Mouse (Mus musculus): ENCODE measurements around the gene Itm2c. TPM values are rescaled to one million over a fixed set of nuclear protein-coding genes. Genes with fewer than 3 reads are reported as not detected.

Gene Itm2c
- polyA plus RNA-seq, 1 experiment, result 861 TPM

DNA sequence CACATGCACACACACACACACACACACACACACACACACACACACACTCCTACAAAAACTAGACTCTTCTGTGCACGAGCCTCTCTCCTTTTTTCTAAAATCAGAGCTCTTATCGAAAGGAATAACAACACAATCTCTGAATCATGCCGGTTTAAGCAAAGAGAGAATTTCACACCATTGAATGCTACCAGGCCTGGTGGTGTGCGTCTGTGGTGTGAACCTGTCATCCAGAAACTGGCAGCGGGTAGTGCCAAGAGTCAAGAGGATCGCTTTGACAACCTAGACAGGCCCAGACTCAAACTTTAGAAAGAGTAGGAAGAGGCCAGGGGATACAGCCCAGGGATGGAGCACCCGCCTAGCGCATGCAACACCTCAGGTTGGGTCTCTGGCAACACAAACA lies 48.2 kb downstream of the Itm2c start:
- no peak overlapping the region for H3K4me3 ChIP-seq (ENCODE audit: insufficient read depth, low read length)

DNA sequence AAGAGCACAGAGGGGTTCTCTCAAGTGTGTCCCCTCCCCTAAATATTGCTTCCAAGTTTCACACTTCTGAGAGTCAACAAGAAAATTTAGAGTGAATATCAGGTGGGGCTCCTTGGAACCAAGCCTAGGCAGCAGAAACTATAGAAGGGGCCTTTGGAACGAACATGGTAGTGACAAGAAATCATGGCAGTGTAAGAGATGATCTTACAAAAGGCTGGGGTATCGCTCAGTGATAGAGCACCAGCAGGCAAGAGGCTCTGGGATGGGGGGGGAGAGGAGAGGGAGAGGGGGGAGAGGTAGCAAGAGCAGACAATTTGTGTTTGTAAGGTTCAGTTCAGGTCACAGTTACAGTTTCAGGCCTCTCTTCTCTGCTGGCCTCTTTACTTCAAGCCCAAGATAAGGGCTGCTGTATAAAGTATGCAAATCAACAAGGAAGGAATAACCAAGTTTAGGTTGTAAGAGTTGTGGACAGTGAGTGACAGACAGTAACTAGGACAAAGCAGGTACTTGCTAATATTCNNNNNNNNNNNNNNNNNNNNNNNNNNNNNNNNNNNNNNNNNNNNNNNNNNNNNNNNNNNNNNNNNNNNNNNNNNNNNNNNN lies 55.1 kb downstream of the Itm2c start:
- Histone ChIP-seq H3K4me1 (ENCODE audit: control insufficient read depth, insufficient read depth, low read length) (no peaks in the 10 kb centered on the region), H3K27ac (ENCODE audit: insufficient read depth, low read length) (no peak overlapping the region), H3K4me3 (ENCODE audit: insufficient read depth, low read length) (no peak overlapping the region)
- TF ChIP-seq POLR2A (IDR thresholded peaks at IDR 0.05; ENCODE audit: extremely low read depth, insufficient read depth, low read length) (no peak), CTCF (IDR thresholded peaks at IDR 0.05; ENCODE audit: extremely low read depth, insufficient read depth, low read length) (no peak)

More for the DNA sequence above, 48.2 kb downstream of the Itm2c start:
- H3K4me1 ChIP-seq (ENCODE audit: control insufficient read depth, insufficient read depth, low read length), result 0 out of 2 replicates have a peak, but pooled peaks cover 3% of the 10 kb centered on the region
- TF ChIP-seq CTCF (IDR thresholded peaks at IDR 0.05; ENCODE audit: extremely low read depth, insufficient read depth, low read length) (no peak), POLR2A (IDR thresholded peaks at IDR 0.05; ENCODE audit: extremely low read depth, insufficient read depth, low read length) (no peak)
- no peak overlapping the region for H3K27ac ChIP-seq (ENCODE audit: insufficient read depth, low read length)

DNA sequence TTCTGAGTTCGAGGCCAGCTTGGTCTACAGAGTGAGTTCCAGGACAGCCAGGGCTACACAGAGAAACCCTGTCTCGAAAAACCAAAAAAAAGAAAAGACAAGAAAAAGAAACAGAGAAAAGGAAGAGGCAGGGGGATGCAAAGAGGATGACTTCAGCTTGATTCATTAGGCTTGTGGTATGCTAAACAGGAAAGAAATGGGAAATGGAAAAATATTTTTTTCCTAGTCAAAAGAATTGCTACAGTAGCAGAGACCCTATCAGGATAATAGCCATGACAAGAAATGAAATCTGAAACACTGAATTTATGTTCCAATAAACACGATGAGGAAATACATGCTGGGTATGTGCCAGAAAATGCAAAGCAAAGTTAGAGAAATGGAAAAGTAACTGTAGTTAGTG lies 61.1 kb downstream of the Itm2c start:
- peaks cover 13% of the 10 kb centered on the region for H3K4me1 ChIP-seq (ENCODE audit: control insufficient read depth, insufficient read depth, low read length)
- no peak for TF ChIP-seq CTCF (IDR thresholded peaks at IDR 0.05; ENCODE audit: extremely low read depth, insufficient read depth, low read length)
- TF ChIP-seq POLR2A (IDR thresholded peaks at IDR 0.05; ENCODE audit: extremely low read depth, insufficient read depth, low read length), result no peak
- no peak overlapping the region for H3K27ac ChIP-seq (ENCODE audit: insufficient read depth, low read length)
- no peak overlapping the region for H3K4me3 ChIP-seq (ENCODE audit: insufficient read depth, low read length)

GRCm38 (mm10) chr1:85957290-85957689 lies 63.2 kb downstream of the Itm2c start:
- H3K4me3 ChIP-seq (ENCODE audit: insufficient read depth, low read length), result no peak overlapping the region
- H3K27ac ChIP-seq (ENCODE audit: insufficient read depth, low read length), result peak overlapping the region; percentile 48; the same call in 1 of the 2 replicates
- peaks cover 14% of the 10 kb centered on the region for H3K4me1 ChIP-seq (ENCODE audit: control insufficient read depth, insufficient read depth, low read length)
- TF ChIP-seq POLR2A (IDR thresholded peaks at IDR 0.05; ENCODE audit: extremely low read depth, insufficient read depth, low read length) (no peak), CTCF (IDR thresholded peaks at IDR 0.05; ENCODE audit: extremely low read depth, insufficient read depth, low read length) (no peak)

DNA sequence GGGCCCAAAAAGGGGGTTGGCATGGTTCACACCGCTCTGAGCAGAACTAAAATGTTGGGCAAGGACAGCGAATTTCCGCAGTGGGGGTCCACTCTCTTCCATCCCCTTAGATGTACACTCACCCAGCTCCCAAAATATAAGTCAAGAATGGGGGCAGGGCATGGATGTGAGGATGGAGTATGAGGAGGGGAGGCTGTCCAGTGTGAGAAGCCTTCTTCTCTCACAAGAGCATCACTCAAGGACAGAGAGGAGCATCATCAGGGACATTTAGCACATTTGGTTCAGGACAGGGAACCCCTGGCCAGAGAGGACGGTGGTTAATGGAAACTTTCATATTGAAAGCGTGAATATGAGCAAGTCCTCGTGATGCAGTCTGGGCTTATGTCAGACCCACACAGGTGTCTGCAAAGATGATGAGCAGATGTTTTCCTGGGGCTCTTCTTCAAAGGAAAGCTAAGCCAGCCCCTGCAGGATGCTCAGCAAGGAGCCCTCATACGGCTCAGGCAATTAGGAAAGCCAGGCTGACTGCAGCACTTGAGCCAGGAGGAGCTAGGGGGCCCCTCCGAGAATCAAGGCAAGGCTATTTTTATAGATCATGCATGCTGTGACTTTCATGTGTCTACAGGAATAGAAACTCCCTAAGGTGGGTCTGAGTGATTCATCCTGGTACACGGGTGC lies 64.0 kb downstream of the Itm2c start:
- no peak overlapping the region for H3K4me3 ChIP-seq (ENCODE audit: insufficient read depth, low read length)
- no peak for TF ChIP-seq POLR2A (IDR thresholded peaks at IDR 0.05; ENCODE audit: extremely low read depth, insufficient read depth, low read length)
- no peak for TF ChIP-seq CTCF (IDR thresholded peaks at IDR 0.05; ENCODE audit: extremely low read depth, insufficient read depth, low read length)
- peaks cover 14% of the 10 kb centered on the region for H3K4me1 ChIP-seq (ENCODE audit: control insufficient read depth, insufficient read depth, low read length)
- 0 out of 2 replicates have a peak overlapping the region, but pooled peaks have one; percentile 58 for H3K27ac ChIP-seq (ENCODE audit: insufficient read depth, low read length)

Other genes starting within 250 kb of the Itm2c start
- 6.4 and 7.9 TPM in 2 replicates for gene Sp100, start 244.3 kb upstream of the Itm2c start, polyA plus RNA-seq (2012; rRNA removed)
- 0.94 and 1.2 TPM in 2 replicates for gene A630001G21Rik, start 115.6 kb upstream of the Itm2c start, polyA plus RNA-seq (2012; rRNA removed)
- gene Cab39, start 100.8 kb upstream of the Itm2c start, polyA plus RNA-seq (2012; rRNA removed), result 113 and 114 TPM in 2 replicates
- 6.6 and 7.8 TPM in 2 replicates for gene 4933407L21Rik, start 34.2 kb downstream of the Itm2c start, polyA plus RNA-seq (2012; rRNA removed)
- 0.08 and 0.13 TPM in 2 replicates for gene Gpr55, start 66.7 kb downstream of the Itm2c start, polyA plus RNA-seq (2012; rRNA removed)
- 1.5 and 2.0 TPM in 2 replicates for gene Spata3, start 122.5 kb downstream of the Itm2c start, polyA plus RNA-seq (2012; rRNA removed)
- 11.1 and 11.3 TPM in 2 replicates for gene 2810459M11Rik, start 151.6 kb downstream of the Itm2c start, polyA plus RNA-seq (2012; rRNA removed)
- 72.1 and 72.5 TPM in 2 replicates for gene Psmd1, start 170.1 kb downstream of the Itm2c start, polyA plus RNA-seq (2012; rRNA removed)
- 0.08 and 0.13 TPM in 2 replicates for gene Htr2b, start 217.7 kb downstream of the Itm2c start, polyA plus RNA-seq (2012; rRNA removed)
- 1.5 and 2.2 TPM in 2 replicates for gene Gm21972, start 239.4 kb downstream of the Itm2c start, polyA plus RNA-seq (2012; rRNA removed)